Mouse (Mus musculus): ENCODE results near the gene Krt8. TPM values are rescaled to one million over a fixed set of nuclear protein-coding genes. Genes with fewer than 3 reads are reported as not detected.
"Not testable (repeated sequence)": the region's sequence is repeated elsewhere in the genome, so short reads cannot be mapped to it uniquely, and the experiment has no call there.

The Krt8 gene
- polyA plus RNA-seq, 1 experiment: not detected

DNA sequence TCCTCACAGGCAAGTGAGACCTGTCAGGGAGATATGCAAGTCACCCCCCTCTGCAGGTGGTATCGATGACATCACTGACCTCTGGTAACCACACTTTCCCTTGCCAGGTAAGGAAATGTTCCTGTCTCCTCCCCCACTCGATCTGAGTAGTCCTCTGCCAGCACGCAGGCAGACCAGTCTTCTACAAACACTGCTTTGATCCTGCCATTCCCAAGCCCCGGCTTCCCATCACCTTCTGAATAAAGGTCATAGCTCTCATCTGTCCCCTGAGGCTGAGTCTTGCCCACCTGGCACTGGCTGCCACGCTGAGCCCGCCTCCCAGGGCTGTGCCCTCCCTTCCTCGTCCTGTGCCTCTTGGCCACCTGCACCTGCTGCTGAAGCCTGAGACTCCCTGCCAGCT, 12.5 kb upstream of the Krt8 start:
- H3K4me3 ChIP-seq (ENCODE audit: insufficient read depth, low read depth, low read length): no peak overlapping the region
- no peaks in the 10 kb centered on the region for H3K4me1 ChIP-seq (ENCODE audit: control insufficient read depth, insufficient read depth, insufficient read length, low read length)
- no peak overlapping the region for H3K27ac ChIP-seq (replicated peaks; ENCODE audit: low read depth, low read length)

DNA sequence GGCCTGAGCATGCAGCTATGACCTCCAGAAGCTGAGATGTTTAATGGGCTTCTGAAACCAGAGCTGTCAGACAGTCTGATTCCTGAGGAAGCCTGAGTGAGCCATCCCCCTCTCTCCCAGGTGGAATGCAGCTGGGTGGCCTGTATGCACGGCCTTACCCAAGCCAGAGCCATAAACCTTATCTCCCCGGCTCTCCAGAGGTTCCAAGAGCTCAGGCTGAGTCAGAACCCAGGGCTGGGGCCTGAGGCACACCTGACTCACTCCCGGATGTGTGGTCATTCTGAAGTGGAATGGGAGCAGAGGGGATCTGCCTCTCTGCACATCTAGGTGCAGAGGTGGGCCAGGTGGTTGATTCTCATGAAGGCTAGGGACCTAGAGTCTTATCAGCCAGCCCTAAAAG, 11.8 kb upstream of the Krt8 start:
- Histone ChIP-seq H3K27ac (replicated peaks; ENCODE audit: low read depth, low read length) (no peak overlapping the region), H3K4me1 (ENCODE audit: control insufficient read depth, insufficient read depth, insufficient read length, low read length) (no peaks in the 10 kb centered on the region), H3K4me3 (ENCODE audit: insufficient read depth, low read depth, low read length) (no peak overlapping the region)

DNA sequence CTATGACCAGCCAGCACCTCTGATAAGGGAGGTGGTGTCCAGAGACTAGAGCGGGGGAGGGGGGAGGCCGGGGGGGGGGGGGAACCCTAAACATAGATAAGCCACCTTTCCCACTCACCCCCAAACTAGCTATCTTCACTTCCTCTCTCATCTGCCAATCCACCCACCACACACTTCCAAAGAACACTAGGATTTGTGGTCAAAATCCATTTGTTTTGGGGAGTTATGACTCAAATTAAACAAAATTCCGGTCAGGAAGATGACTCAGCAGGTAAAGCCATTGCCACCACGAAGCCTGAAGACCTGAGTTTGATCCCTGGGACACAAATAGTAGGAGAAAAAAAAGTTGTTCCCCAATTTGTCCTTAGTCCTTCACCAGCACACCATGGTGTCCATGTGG, 10.6 kb upstream of the Krt8 start:
- H3K4me3 ChIP-seq (ENCODE audit: insufficient read depth, low read depth, low read length): no peak overlapping the region
- H3K27ac ChIP-seq (replicated peaks; ENCODE audit: low read depth, low read length): no peak overlapping the region
- no peaks in the 10 kb centered on the region for H3K4me1 ChIP-seq (ENCODE audit: control insufficient read depth, insufficient read depth, insufficient read length, low read length)

DNA sequence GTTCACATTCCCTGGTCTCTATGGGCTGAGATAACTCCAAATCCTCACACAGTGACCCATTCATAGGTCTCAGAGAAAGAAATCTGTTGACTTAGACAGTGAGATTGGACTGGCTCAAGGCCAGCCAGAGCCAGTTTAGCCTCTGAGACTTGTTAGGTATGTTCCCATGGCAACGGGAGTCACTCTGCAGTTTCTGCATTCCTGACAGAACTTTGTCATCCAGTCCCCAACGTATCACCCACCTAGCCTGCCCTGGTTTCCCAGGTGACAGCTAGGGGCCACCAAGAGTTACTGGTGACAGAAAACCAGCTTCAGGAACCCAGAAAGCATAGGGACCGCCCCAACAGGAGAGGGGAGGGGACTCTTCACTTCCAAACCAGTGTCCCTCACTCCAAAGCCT, 9.4 kb upstream of the Krt8 start:
- Histone ChIP-seq H3K4me3 (ENCODE audit: insufficient read depth, low read depth, low read length) (no peak overlapping the region), H3K4me1 (ENCODE audit: control insufficient read depth, insufficient read depth, insufficient read length, low read length) (no peaks in the 10 kb centered on the region), H3K27ac (replicated peaks; ENCODE audit: low read depth, low read length) (no peak overlapping the region)

DNA sequence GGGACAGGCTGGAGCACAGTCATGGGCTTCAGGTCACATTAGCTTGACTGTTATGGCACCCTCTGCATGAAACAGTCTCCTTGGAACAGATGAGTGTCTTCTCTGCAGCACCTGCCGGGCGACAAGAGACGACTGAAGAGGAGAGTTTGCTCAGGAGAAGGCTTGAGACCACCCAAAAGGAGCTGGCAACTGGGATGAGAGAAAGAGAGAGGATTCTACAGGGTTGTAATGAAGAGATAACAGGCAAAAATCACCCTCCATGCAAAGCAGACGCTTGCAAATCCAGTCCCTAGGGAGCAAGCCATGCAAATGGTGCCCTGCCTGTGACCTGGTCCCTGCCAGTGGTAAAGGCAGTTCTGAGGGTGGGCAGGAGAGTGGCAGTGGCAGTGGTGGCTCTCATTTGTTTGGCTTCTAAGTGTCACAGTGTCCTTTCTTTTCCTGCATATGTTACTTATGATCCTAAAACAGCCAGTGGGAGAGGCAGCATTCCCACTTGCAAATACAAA, 8.0 kb upstream of the Krt8 start:
- no peak overlapping the region for H3K27ac ChIP-seq (replicated peaks; ENCODE audit: low read depth, low read length)
- H3K4me3 ChIP-seq (ENCODE audit: insufficient read depth, low read depth, low read length): no peak overlapping the region
- no peaks in the 10 kb centered on the region for H3K4me1 ChIP-seq (ENCODE audit: control insufficient read depth, insufficient read depth, insufficient read length, low read length)

DNA sequence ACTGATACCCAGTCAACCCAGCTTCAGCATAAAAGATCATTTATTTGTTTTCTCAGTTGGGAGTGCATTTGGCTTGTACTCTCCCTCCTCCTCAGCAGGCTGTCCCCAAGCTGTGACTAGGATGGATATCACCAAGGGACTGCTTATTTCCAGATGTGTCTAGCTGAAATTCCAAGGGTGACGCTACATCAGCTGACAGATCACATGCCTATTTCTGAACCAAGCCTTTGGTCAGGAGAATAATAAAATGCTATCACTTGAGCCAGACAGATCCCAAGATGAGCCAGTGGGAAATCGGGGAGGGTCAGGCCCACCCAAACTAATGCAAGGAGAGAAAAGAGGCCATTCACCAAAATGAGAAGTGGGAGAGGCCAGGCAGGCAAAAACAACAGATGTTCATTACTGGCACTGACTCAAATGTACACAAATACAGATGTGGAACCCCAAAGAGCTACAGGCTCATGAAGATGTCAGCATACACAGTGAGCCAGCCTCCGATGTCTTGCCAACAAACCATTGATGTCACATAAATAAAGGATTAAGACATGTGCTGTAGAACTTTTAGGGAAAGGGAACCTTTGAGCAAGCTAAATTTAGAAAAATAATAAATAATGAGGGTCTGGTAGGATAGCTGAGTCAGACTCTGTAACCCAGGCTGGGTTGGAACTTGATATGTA, 6.4 kb upstream of the Krt8 start:
- Histone ChIP-seq H3K4me1 (ENCODE audit: control insufficient read depth, insufficient read depth, insufficient read length, low read length) (no peaks in the 10 kb centered on the region), H3K27ac (replicated peaks; ENCODE audit: low read depth, low read length) (no peak overlapping the region), H3K4me3 (ENCODE audit: insufficient read depth, low read depth, low read length) (no peak overlapping the region)

DNA sequence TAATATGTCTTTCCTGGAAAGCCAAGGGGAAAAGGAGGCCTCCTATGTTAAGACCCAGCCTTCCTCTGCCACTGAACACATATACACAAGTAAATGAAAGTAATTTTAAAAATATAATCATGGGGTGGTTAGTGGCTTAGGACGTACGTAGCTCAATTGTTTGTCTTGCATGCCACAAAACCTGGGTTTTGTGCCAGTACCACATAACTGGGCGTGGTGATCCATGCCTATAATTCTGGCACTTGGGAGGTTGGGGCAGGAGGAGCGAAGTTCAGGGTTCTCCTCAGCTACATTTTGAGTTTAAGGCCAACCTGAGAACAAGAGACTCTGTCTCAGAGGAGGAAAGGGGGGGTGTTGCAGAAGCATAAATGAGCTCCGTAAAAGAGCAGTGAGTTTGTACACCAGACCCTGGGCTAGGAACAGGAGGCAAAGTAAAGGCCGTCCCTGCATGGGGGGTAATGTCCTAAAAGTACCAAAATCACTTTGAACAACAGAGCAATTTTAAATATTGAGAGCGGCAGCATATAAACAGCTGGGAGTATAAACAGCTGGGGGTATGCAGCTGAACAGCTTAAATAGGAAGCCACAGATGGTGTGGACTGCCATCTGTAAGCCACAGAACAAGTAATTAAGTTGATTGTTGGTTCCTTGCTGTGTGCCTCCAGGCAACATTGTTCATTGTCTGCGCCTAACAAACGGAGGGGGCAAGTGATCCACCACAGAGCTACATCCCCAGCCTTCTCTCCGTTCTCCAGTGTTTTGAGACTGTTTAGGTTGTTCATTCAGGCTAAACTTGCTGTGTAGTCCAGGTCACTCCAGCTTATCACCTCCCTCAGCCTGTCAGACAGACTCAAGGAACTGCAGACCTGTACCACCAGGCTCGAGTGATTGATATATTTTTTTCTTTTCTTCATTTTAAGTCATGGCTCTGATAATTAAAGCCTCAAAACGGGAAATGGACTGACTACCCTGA, 3.1 kb upstream of the Krt8 start:
- Histone ChIP-seq H3K4me3 (ENCODE audit: insufficient read depth, low read depth, low read length) (no peak overlapping the region), H3K4me1 (ENCODE audit: control insufficient read depth, insufficient read depth, insufficient read length, low read length) (0 out of 2 replicates have a peak, but pooled peaks cover 2% of the 10 kb centered on the region), H3K27ac (replicated peaks; ENCODE audit: low read depth, low read length) (no peak overlapping the region)

DNA sequence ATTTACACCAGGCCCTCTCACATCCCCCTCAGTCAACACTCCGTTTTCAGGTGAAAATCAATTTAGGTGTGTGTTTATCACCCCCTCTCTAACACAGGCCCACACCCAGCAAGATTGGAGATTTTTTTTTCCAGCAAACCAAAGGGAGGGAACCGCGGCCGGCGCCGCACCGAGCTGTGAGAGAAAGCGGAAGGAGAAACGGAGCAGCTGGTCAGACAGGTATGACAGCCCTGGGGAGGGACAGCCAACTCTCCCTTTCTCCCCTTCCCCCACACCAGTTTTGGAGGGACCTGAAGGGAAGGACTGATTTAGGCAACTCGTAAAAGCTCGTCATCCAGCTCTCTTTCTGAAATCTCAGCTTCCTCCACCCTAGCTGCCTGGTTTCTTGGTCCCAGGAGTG, 2.0 kb upstream of the Krt8 start:
- no peak overlapping the region for H3K4me3 ChIP-seq (ENCODE audit: insufficient read depth, low read depth, low read length)
- no peak overlapping the region for H3K27ac ChIP-seq (replicated peaks; ENCODE audit: low read depth, low read length)
- H3K4me1 ChIP-seq (ENCODE audit: control insufficient read depth, insufficient read depth, insufficient read length, low read length): 0 out of 2 replicates have a peak, but pooled peaks cover 2% of the 10 kb centered on the region

DNA sequence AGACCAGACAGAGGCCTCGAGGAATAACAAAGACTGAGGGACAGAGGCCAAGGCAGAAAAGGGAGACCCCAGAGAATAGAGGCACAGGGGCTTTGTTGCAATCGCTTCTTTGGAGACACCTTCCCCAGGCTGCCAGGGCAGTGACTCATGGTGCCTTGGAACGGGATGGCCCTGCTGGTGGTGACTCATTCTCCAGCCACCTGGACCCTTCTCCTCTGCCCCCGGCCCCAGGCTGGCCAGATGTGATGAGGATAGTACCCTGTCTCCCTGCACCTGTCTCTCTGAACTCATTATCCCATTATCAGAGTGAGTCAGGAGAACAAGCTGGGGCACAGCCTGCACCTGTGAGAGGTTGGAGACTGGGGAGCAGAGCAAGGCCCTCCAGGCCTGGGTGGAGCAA, 1.0 kb upstream of the Krt8 start:
- Histone ChIP-seq H3K4me3 (ENCODE audit: insufficient read depth, low read depth, low read length) (no peak overlapping the region), H3K27ac (replicated peaks; ENCODE audit: low read depth, low read length) (no peak overlapping the region), H3K4me1 (ENCODE audit: control insufficient read depth, insufficient read depth, insufficient read length, low read length) (0 out of 2 replicates have a peak, but pooled peaks cover 2% of the 10 kb centered on the region)

DNA sequence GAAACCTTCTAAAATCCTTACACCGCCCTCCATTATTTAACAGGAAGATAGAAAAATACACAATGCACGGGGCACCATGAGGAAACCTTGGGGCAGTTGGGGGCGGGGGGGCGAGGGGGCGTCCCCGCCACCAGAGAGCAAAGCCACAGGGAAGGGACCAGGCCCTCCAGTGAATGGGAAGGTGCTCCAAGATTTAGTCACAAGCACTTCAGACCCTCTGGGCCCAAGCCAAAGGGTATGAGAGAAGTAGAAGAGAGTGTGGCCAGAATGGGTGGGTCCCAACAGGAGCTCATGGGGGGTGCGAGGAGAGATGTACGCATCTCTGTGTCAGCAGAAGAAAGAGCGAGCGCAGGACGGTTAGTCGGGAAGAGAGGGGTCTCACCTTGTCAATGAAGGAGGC, 766 bp downstream of the Krt8 start:
- Histone ChIP-seq H3K4me3 (ENCODE audit: insufficient read depth, low read depth, low read length) (no peak overlapping the region), H3K27ac (replicated peaks; ENCODE audit: low read depth, low read length) (no peak overlapping the region), H3K4me1 (ENCODE audit: control insufficient read depth, insufficient read depth, insufficient read length, low read length) (0 out of 2 replicates have a peak, but pooled peaks cover 2% of the 10 kb centered on the region)

DNA sequence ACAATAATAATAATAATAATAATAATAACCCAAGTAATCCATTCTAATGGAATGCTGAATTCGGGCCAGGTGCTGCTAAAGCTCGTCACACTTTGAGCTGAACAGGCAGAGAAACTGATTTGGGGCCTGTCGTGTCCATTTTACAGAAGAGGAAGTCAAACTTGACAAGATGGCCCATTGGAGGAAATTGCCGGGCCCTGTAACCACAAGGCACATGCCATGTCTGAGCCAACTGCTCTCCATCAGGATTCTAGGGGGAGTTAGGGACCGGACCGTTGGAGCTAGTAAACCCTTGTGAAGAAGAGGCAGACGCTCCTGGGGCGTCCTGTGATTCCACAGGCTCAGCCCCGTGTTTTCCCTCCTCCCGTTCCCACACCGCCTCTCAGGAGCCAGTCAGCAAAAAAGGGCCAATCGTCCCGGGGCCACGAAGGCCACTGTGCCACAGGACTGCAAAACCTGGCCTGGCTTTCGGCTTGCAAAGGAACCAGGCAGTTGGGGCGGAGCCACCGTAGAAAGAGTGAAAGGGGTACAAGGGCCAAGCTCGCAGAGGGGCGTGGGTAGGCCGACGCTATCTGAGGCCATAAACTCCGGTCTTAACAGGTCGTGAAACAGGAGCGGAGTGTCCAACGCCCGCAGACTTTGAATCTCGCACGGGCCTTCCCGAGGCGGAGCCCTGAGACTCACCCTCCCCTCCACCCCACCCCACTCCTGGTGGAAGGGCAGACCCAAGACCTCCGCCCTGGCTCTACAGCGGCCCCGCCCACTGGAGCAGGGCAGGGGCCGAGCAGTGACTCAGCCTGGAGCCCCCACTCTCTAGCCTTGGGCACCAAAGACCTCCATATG, 1.4 kb downstream of the Krt8 start:
- Histone ChIP-seq H3K27ac (replicated peaks; ENCODE audit: low read depth, low read length) (no peak overlapping the region), H3K4me1 (ENCODE audit: control insufficient read depth, insufficient read depth, insufficient read length, low read length) (0 out of 2 replicates have a peak, but pooled peaks cover 2% of the 10 kb centered on the region), H3K4me3 (ENCODE audit: insufficient read depth, low read depth, low read length) (peak overlapping the region; percentile 52)

DNA sequence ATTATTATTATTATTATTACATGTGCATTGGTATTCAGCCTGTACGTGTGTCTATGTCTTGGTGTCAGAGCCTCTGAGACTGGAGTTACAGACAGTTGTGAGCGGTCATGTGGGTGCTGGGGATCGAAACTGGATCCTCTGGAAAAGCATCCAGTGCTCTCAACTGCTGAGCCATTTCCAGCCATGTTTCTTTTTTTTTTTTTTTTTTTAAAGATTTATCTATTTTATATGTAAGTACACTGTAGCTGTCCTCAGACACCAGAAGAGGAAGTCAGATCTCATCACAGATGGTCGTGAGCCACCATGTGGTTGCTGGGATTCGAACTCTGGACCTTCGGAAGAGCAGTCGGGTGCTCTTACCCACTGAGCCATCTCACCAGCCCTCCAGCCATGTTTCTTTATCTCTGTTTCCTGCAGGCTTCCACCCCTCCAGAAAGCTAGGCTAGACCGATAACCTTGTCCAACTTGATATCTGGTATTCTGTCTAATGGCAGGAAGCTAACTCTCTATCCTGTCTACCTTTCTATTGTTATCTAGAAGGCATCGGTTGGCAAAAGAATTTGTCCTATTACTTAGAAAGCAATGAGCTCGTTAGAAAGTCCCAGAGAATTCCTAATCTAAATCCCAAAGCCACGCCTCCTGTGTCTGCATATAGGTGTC, 4.5 kb downstream of the Krt8 start:
- no peak overlapping the region for H3K4me3 ChIP-seq (ENCODE audit: insufficient read depth, low read depth, low read length)
- H3K4me1 ChIP-seq (ENCODE audit: control insufficient read depth, insufficient read depth, insufficient read length, low read length): 0 out of 2 replicates have a peak, but pooled peaks cover 2% of the 10 kb centered on the region
- no peak overlapping the region for H3K27ac ChIP-seq (replicated peaks; ENCODE audit: low read depth, low read length)

DNA sequence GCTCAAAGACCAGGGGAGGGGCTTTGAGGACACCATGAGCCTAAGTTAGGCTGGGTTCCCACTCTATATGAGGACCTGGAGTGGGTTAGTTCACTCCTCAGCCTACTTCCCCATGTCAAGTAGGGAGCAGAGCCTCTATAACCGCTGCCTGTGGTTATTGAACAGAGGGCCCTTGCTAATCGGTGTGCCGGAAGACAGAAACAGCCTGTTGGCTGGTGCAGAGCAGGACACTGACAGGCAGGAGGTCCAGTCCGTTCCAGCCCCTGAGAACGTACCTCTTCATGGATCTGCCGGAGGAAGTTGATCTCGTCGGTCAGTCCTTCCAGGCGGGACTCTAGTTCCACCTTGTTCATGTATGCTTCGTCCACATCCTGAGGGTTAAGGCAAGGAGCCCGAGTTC, 5.1 kb downstream of the Krt8 start:
- Histone ChIP-seq H3K27ac (replicated peaks; ENCODE audit: low read depth, low read length) (no peak overlapping the region), H3K4me1 (ENCODE audit: control insufficient read depth, insufficient read depth, insufficient read length, low read length) (0 out of 2 replicates have a peak, but pooled peaks cover 2% of the 10 kb centered on the region), H3K4me3 (ENCODE audit: insufficient read depth, low read depth, low read length) (no peak overlapping the region)

DNA sequence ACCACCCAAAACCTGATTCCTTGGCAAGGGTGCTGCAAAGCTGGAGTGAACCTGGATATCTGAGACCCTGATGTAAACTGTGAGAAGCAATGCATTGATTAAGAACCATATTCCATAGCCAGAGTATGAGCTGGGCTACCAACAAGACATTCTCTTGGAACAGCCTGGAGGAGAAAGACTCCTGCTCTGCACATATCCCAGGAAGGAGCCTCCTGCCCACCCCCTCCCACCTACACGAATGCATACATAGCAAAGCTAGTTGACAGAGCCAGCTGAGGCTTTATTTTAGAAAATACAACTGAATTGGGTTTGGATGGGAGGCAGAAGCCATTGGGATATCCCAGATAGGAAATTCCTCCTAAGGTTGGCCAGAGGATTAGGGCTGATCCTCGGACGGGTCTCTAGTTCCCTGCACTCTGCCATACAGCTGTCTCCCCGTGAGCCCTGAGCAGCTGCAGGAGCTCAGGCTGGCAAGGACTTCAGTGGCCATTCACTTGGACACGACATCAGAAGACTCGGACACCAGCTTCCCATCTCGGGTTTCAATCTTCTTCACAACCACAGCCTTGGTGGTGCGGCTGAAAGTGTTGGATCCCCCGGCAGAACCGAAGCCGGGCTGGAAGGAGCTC, 7.7 kb downstream of the Krt8 start:
- not testable (repeated sequence) for H3K4me1 ChIP-seq (ENCODE audit: control insufficient read depth, insufficient read depth, insufficient read length, low read length); H3K27ac ChIP-seq (replicated peaks; ENCODE audit: low read depth, low read length); H3K4me3 ChIP-seq (ENCODE audit: insufficient read depth, low read depth, low read length)
